Mouse (Mus musculus) right cerebral cortex, postnatal 36 days (tissue): ENCODE measurements at regions not wholly inside any gene's neighbourhood (a gene's known extent, or its start where the extent isn't known, plus 50 kb on each side); places are given as distances from the start of the nearest gene placed in this dataset.

ENCODE experiments used
- DNase-seq, 2 experiments: peaks; one replicate each; pipeline ENCODE4 v3.0.0; 2022; ENCODE audit warnings: low spot score in 2 of 2, mixed read lengths in 1 of 2

- no peak for DNase-seq
These were observed 71.0 kb upstream of the Kcnk2 start for GRCm38 (mm10) chr1:189473071-189473470.

GRCm38 (mm10) chr1:189458421-189458820 is 56.3 kb upstream of the Kcnk2 start:
- DNase-seq = no peak
